Mouse (Mus musculus): ENCODE measurements at regions not wholly inside any gene's neighbourhood (a gene's known extent, or its start where the extent isn't known, plus 50 kb on each side); places are given as distances from the start of the nearest gene placed in this dataset.

DNA sequence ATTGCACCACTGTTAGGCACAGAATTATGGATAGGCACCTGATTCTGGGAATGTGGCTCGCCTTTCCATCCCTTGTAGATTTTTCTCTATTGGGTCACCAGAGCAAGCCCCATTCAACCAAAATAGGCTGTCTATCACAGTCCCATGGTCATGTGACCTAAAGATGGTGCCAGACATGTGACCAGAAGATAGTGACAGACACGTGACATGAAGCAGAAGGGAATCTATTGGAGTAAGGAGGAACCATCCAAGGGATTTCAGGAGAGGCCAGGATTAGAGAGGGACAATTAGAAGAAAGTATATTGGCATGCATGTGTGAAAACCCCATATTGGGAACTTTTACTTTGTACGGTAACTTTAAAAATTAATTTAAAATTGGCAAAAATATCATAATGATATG is 159.8 kb downstream of the Gm9376 start:
- no peak for TF ChIP-seq POLR2A (IDR thresholded peaks at IDR 0.05; ENCODE audit: low read depth, low read length)
- no peak for TF ChIP-seq CTCF (conservative IDR thresholded peaks at IDR 0.05; ENCODE audit: insufficient read depth, insufficient read length, low read depth, low read length)

Data from kidney, adult 2 months (tissue).